ENCODE assay signal across 36 mouse cellular contexts in genomic region chr9:100656058-100656457, GRCm38 (mm10).
"Had no signal": no experiment of that assay in that cellular context is flagged by ENCODE, and none has a peak within 500 bp of the region (broad histone marks: within the 10 kb centered on the region; RNA-seq: fewer than 3 reads in every experiment).

No protein-coding gene starts in this region.

- ATAC-seq: hindbrain, embryonic 16.5 days; hindbrain, postnatal 0 days; inflammation-experienced regulatory T-cells, adult 6 months; intestine, embryonic 15.5 days; intestine, embryonic 16.5 days; intestine, postnatal 0 days had no signal

- H3K9me3 ChIP-seq: heart, embryonic 10.5 days; heart, embryonic 13.5 days; heart, embryonic 15.5 days; hindbrain, embryonic 12.5 days; hindbrain, embryonic 13.5 days; hindbrain, embryonic 15.5 days; intestine, embryonic 15.5 days; kidney, embryonic 15.5 days had no signal

- H3K4me3 ChIP-seq: heart, adult 2 months; heart, embryonic 10.5 days; heart, embryonic 12.5 days; heart, embryonic 13.5 days; heart, embryonic 15.5 days; hindbrain, embryonic 10.5 days; hindbrain, embryonic 12.5 days; hindbrain, embryonic 13.5 days; hindbrain, embryonic 15.5 days; intestine, embryonic 15.5 days; kidney, embryonic 15.5 days; layer of hippocampus, adult 2 months had no signal

- H3K4me1 ChIP-seq: hindbrain, embryonic 10.5 days; hindbrain, embryonic 12.5 days; hindbrain, embryonic 13.5 days; hindbrain, embryonic 15.5 days; intestine, embryonic 15.5 days; kidney, embryonic 15.5 days had no signal

- DNase-seq: heart, adult 2 months; heart, postnatal 10 days; heart, postnatal 14 days; heart, postnatal 36 days; heart, postnatal 4 days; kidney, adult 11 months; kidney, adult 18-20 months; kidney, adult 2 months; kidney, adult 8-10 months; kidney, adult 9 months; kidney, postnatal 10 days; kidney, postnatal 14 days; kidney, postnatal 25 days; kidney, postnatal 36 days; kidney, postnatal 4 days; layer of hippocampus, adult 9-11 months; layer of hippocampus, postnatal 36 days had no signal

- H3K9ac ChIP-seq: heart, embryonic 12.5 days; heart, embryonic 13.5 days; heart, embryonic 15.5 days; hindbrain, embryonic 12.5 days; hindbrain, embryonic 13.5 days; hindbrain, embryonic 14.5 days; hindbrain, embryonic 15.5 days; intestine, embryonic 15.5 days; kidney, embryonic 15.5 days had no signal

- H3K36me3 ChIP-seq: heart, embryonic 13.5 days; heart, embryonic 15.5 days; hindbrain, embryonic 13.5 days; hindbrain, embryonic 15.5 days; intestine, embryonic 15.5 days had no signal

- H3K27me3 ChIP-seq: heart, embryonic 12.5 days; heart, embryonic 13.5 days; heart, embryonic 15.5 days; hindbrain, embryonic 12.5 days; hindbrain, embryonic 13.5 days; hindbrain, embryonic 15.5 days; intestine, embryonic 15.5 days; kidney, embryonic 15.5 days had no signal

- H3K4me2 ChIP-seq: heart, embryonic 11.5 days; heart, embryonic 12.5 days; heart, embryonic 13.5 days; heart, embryonic 15.5 days; hindbrain, embryonic 12.5 days; hindbrain, embryonic 13.5 days; hindbrain, embryonic 14.5 days; hindbrain, embryonic 15.5 days; intestine, embryonic 15.5 days; kidney, embryonic 15.5 days had no signal

- H3K27ac ChIP-seq: heart, adult 2 months; heart, embryonic 10.5 days; heart, embryonic 13.5 days; heart, embryonic 15.5 days; hindbrain, embryonic 10.5 days; hindbrain, embryonic 12.5 days; hindbrain, embryonic 13.5 days; hindbrain, embryonic 14.5 days; hindbrain, embryonic 15.5 days; hindbrain, postnatal 0 days; intestine, embryonic 15.5 days; kidney, embryonic 15.5 days; kidney, postnatal 0 days; layer of hippocampus, adult 2 months had no signal
